Mouse (Mus musculus) neutrophil, adult 83 days (primary cell): ENCODE measurements around the gene Gm8005. TPM values are rescaled to one million over a fixed set of nuclear protein-coding genes. Genes with fewer than 3 reads are reported as not detected.

ENCODE experiments used
- total RNA-seq, 2 experiments: library from RNA; stranded (reverse); gene quantifications; one replicate each; pipeline ENCODE4 v1.2.4; 2023

Gm8005 gene
- total RNA-seq = not detected

GRCm38 (mm10) chr14:42439573-42439972, at the start of gene Gm8005:
TSS of gene Gm8005 (minus strand) at chr14:42439673.

GRCm38 (mm10) chr14:42463581-42463980, 24.1 kb upstream of the Gm8005 start, which contains the start of gene Gm8011:
TSS of gene Gm8011 (plus strand) at chr14:42463881.

Other genes starting within 250 kb of the Gm8005 start
- gene Gm3573, start 248.9 kb downstream of the Gm8005 start, total RNA-seq = not detected
- not detected for gene Gm17026, start 179.6 kb downstream of the Gm8005 start, total RNA-seq
- not detected for gene Gm9611, start 142.3 kb downstream of the Gm8005 start, total RNA-seq
- gene Gm7995, start 129.5 kb downstream of the Gm8005 start, total RNA-seq = not detected
- not detected for gene Gm8011, start 24.2 kb upstream of the Gm8005 start, total RNA-seq
- not detected for gene Gm8020, start 62.7 kb upstream of the Gm8005 start, total RNA-seq
- gene Gm8024, start 84.6 kb upstream of the Gm8005 start, total RNA-seq = not detected
- gene Gm17124, start 160.2 kb upstream of the Gm8005 start, total RNA-seq = not detected
- gene Gm3633, start 202.2 kb upstream of the Gm8005 start, total RNA-seq = not detected
- gene Gm10378, start 216.3 kb upstream of the Gm8005 start, total RNA-seq = not detected